Mouse (Mus musculus): Measurements from ENCODE around the gene Tmem210. TPM values are rescaled to one million over a fixed set of nuclear protein-coding genes. Genes with fewer than 3 reads are reported as not detected.

Gene Tmem210
- polyA plus RNA-seq, 1 experiment from 2014 or later, result not detected

DNA sequence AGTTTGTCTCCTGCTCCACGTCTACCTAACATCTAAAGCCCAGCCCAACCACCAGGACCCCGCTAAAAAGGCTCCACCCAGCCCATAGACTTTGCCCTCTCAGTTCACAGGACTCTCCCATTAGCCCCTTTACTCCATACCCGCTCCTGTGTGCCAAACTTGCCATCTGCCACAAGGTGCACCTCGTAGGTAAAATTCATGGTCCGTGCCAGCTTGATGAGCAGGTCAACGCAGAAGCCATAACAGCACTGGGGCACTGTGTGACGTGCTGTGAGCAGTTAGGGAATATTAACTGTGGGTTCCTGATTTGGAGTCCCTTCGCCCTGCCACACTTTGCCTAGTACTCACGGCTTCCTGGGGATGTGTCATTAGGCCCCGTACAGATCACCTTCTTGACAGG lies 10.1 kb downstream of the Tmem210 start:
- Histone ChIP-seq H3K4me1 (ENCODE audit: control insufficient read depth, insufficient read depth, low read length) (no peaks in the 10 kb centered on the region), H3K27ac (replicated peaks; ENCODE audit: low read depth, low read length) (no peak overlapping the region), H3K36me3 (ENCODE audit: control insufficient read depth, insufficient read depth, low read length) (peaks cover 10% of the 10 kb centered on the region; the same call in 1 of the 2 replicates), H3K4me3 (replicated peaks; ENCODE audit: low read depth, low read length) (no peak overlapping the region), H3K9me3 (ENCODE audit: control insufficient read depth, low read length) (no peaks in the 10 kb centered on the region), H3K27me3 (ENCODE audit: control insufficient read depth, insufficient read depth, low read length) (peaks cover 14% of the 10 kb centered on the region), H3K4me2 (ENCODE audit: low read length) (no peak overlapping the region), H3K9ac (replicated peaks; ENCODE audit: low read length) (no peak overlapping the region)
- ATAC-seq (ENCODE audit: low FRiP score, low TSS enrichment), result no peak
- DNase-seq, result no peak
- WGBS, result 85% methylated on average over 10 of the region's 10 CpGs

- 79% methylated on average over 3 of the region's 3 CpGs for WGBS
- peaks cover 8% of the 10 kb centered on the region for H3K27me3 ChIP-seq (ENCODE audit: control insufficient read depth, insufficient read depth, low read length)
- DNase-seq, result no peak
Observed at GRCm38 (mm10) chr2:25303452-25303851, 15.5 kb downstream of the Tmem210 start.

DNA sequence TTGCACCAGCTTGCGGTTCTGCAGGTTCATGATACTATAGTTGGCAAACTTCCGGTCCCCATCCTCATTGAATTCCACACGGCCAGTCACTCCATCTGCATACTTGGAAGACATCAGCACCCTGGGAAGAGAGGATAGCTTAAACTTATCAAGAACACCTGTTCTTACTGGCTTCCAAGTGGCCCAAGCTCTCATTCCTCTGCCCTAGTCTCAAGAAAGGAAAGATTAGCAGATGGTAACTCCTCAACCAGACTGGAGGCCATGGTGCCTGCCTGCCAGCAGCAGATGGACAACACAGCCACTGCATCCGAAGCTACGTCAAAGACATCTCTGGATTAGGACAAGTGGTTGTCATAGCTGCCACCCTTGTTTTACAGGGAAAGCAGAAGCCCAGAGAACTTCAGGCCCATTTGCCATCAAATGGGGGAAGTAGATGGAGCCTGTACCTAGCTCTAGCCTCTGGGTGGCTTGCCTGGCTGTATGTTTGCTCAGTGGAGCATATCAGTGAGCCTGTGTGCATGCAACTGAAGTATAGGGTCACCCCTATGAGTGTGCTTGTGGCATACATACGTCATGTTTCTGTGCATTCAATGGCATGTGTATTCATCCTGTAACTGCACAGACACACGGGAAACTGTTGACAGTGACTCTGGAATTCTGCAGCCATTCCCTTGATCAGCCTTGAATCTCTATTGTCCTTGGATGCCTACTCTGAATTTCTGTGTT lies 16.1 kb downstream of the Tmem210 start:
- ATAC-seq (ENCODE audit: low FRiP score, low TSS enrichment), result no peak

More at GRCm38 (mm10) chr2:25303452-25303851, 15.5 kb downstream of the Tmem210 start:
- ATAC-seq (ENCODE audit: low FRiP score, low TSS enrichment), result no peak
- H3K9me3 ChIP-seq (ENCODE audit: control insufficient read depth, low read length), result no peaks in the 10 kb centered on the region
- no peak overlapping the region for H3K4me2 ChIP-seq (ENCODE audit: low read length)
- no peak overlapping the region for H3K27ac ChIP-seq (replicated peaks; ENCODE audit: low read depth, low read length)
- 0 out of 2 replicates have a peak, but pooled peaks cover 4% of the 10 kb centered on the region for H3K4me1 ChIP-seq (ENCODE audit: control insufficient read depth, insufficient read depth, low read length)
- H3K36me3 ChIP-seq (ENCODE audit: control insufficient read depth, insufficient read depth, low read length), result peaks cover 5% of the 10 kb centered on the region; the same call in 1 of the 2 replicates
- no peak overlapping the region for H3K4me3 ChIP-seq (replicated peaks; ENCODE audit: low read depth, low read length)
- H3K9ac ChIP-seq (replicated peaks; ENCODE audit: low read length), result no peak overlapping the region

DNA sequence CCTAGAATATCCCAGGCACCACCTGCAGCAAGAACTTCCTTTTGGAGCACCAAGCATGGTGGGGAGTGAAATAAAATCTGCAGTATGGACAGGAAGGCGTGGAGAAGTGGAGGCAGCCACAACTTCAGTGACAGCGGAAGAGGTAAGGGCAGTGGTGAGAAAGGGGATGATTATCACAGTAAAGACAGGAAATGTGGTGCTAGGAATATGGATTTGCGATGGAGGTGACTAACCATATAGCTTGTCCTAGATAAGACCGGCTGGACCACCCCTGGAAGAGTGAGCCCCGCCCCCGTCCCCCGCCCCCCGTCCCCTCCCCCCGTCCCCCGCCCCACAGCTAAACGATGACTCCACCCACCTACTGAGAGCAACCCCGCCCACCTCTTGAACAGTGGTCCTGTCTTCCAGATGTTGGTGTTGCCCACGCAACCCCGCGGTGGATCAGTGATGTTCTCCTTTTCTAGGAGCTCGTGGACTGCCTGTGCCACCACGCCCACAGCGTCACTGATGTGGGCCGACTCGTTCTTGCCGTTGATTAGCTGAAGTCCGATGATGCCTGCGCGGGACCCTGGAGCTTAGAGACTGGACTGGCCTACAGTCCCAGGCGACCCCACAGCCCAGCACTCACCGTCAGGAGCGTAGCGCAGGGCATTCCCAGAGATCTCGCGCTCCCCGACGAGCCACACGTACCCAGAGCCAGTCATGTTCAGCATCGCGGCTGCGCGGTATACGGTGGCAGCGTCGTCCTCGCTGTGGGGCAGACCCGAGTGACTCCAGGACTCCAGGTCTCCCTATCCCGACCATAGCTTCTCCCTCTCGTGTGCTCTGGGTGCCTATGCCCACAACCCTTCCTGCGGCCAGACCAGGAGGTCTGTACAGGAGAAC lies 17.0 kb downstream of the Tmem210 start:
- DNase-seq, result peak; percentile 80
- ATAC-seq (ENCODE audit: low FRiP score, low TSS enrichment), result peak; percentile 76
- Histone ChIP-seq H3K9me3 (ENCODE audit: control insufficient read depth, low read length) (no peaks in the 10 kb centered on the region), H3K9ac (replicated peaks; ENCODE audit: low read length) (peak overlapping the region; percentile 57), H3K27me3 (ENCODE audit: control insufficient read depth, insufficient read depth, low read length) (peaks cover 23% of the 10 kb centered on the region), H3K27ac (replicated peaks; ENCODE audit: low read depth, low read length) (peak overlapping the region; percentile 55; the same call in 1 of the 2 replicates), H3K36me3 (ENCODE audit: control insufficient read depth, insufficient read depth, low read length) (peaks cover 5% of the 10 kb centered on the region; the same call in 1 of the 2 replicates), H3K4me3 (replicated peaks; ENCODE audit: low read depth, low read length) (peak overlapping the region; percentile 41), H3K4me2 (ENCODE audit: low read length) (peak overlapping the region; percentile 76), H3K4me1 (ENCODE audit: control insufficient read depth, insufficient read depth, low read length) (0 out of 2 replicates have a peak, but pooled peaks cover 4% of the 10 kb centered on the region)
- 2% methylated on average over 44 of the region's 45 CpGs for WGBS

More for the DNA sequence above, 16.1 kb downstream of the Tmem210 start:
- Histone ChIP-seq H3K9me3 (ENCODE audit: control insufficient read depth, low read length) (no peaks in the 10 kb centered on the region), H3K4me1 (ENCODE audit: control insufficient read depth, insufficient read depth, low read length) (0 out of 2 replicates have a peak, but pooled peaks cover 4% of the 10 kb centered on the region), H3K4me3 (replicated peaks; ENCODE audit: low read depth, low read length) (peak overlapping the region; percentile 41), H3K27ac (replicated peaks; ENCODE audit: low read depth, low read length) (no peak overlapping the region), H3K36me3 (ENCODE audit: control insufficient read depth, insufficient read depth, low read length) (peaks cover 5% of the 10 kb centered on the region; the same call in 1 of the 2 replicates), H3K27me3 (ENCODE audit: control insufficient read depth, insufficient read depth, low read length) (peaks cover 15% of the 10 kb centered on the region), H3K9ac (replicated peaks; ENCODE audit: low read length) (no peak overlapping the region; the same call in 1 of the 2 replicates), H3K4me2 (ENCODE audit: low read length) (peak overlapping the region; percentile 76)
- WGBS, result 70% methylated on average over 7 of the region's 7 CpGs
- DNase-seq, result no peak

DNA sequence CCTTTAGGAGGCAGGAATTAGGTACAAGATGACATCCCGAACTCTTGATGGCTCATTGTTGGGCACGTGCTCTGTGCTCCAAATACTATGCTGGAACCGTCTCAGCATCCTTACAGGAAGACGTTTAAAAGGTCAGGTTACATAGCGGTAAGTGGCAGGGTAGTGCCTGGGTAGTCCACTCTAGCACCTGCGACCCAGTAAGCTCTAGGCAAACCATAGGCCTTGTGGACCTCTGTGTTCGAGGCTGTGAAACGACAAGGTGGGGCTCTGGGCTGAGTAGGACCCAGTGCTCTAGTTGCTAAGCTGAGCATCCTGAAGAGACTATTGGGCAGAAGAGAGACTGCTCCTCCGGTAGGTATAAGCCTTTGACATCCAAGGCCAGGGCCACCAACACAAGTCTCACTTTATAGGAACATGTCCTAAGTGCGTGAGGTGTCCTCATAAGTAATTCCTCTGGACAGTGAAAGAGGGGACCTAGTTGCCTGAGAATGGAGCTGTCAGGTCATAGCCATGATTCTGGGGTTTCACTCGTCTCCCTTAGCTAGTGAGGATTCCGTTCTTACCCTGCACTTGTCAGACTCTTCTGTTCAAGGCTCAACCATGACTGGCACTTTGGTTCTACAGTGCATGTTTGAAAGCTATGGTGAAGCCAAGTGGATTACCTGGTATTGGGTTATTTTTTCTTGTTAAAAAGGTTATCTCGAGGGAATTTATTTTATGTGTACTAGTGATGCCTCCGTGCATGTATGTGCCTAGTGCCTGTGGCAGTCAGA lies 17.8 kb downstream of the Tmem210 start:
- DNase-seq, result no peak
- ATAC-seq (ENCODE audit: low FRiP score, low TSS enrichment), result no peak
- peak overlapping the region; percentile 57 for H3K9ac ChIP-seq (replicated peaks; ENCODE audit: low read length)
- peaks cover 11% of the 10 kb centered on the region; the same call in 1 of the 2 replicates for H3K36me3 ChIP-seq (ENCODE audit: control insufficient read depth, insufficient read depth, low read length)
- WGBS, result 50% methylated on average over 14 of the region's 14 CpGs
- H3K9me3 ChIP-seq (ENCODE audit: control insufficient read depth, low read length), result no peaks in the 10 kb centered on the region
- peak overlapping the region; percentile 76 for H3K4me2 ChIP-seq (ENCODE audit: low read length)
- no peak overlapping the region for H3K27ac ChIP-seq (replicated peaks; ENCODE audit: low read depth, low read length)
- peak overlapping the region; percentile 41 for H3K4me3 ChIP-seq (replicated peaks; ENCODE audit: low read depth, low read length)
- peaks cover 31% of the 10 kb centered on the region for H3K27me3 ChIP-seq (ENCODE audit: control insufficient read depth, insufficient read depth, low read length)
- 0 out of 2 replicates have a peak, but pooled peaks cover 4% of the 10 kb centered on the region for H3K4me1 ChIP-seq (ENCODE audit: control insufficient read depth, insufficient read depth, low read length)

GRCm38 (mm10) chr2:25310180-25310579 lies 22.2 kb downstream of the Tmem210 start:
- no peaks in the 10 kb centered on the region for H3K9me3 ChIP-seq (ENCODE audit: control insufficient read depth, low read length)
- H3K9ac ChIP-seq (replicated peaks; ENCODE audit: low read length), result no peak overlapping the region
- 54% methylated on average over 10 of the region's 10 CpGs for WGBS
- ATAC-seq (ENCODE audit: low FRiP score, low TSS enrichment) (no peak), DNase-seq (no peak)
- peaks cover 29% of the 10 kb centered on the region for H3K36me3 ChIP-seq (ENCODE audit: control insufficient read depth, insufficient read depth, low read length)
- no peak overlapping the region for H3K4me3 ChIP-seq (replicated peaks; ENCODE audit: low read depth, low read length)
- no peak overlapping the region for H3K4me2 ChIP-seq (ENCODE audit: low read length)
- H3K4me1 ChIP-seq (ENCODE audit: control insufficient read depth, insufficient read depth, low read length), result 0 out of 2 replicates have a peak, but pooled peaks cover 4% of the 10 kb centered on the region
- no peak overlapping the region for H3K27ac ChIP-seq (replicated peaks; ENCODE audit: low read depth, low read length)
- H3K27me3 ChIP-seq (ENCODE audit: control insufficient read depth, insufficient read depth, low read length), result peaks cover 67% of the 10 kb centered on the region

DNA sequence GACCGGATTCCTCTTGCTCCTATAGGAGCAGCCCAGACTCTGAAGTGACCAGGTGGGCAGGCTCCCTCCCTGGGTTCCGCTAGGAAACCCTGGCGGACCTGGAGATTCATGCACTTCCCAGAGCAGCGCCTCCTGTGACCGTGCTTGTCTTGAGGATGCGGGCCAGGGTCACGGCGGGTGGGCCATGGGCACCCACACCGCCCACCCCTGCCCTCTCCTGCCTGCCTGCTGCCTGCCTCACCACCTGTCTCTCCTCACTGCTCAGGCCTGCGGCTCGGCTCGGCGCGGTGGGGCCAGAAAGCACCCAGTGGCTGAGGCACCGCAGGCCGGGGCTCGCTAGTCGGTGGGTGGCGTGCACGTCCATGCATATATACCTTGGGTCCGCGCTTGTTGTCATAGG lies 23.0 kb downstream of the Tmem210 start:
- no peak overlapping the region for H3K27ac ChIP-seq (replicated peaks; ENCODE audit: low read depth, low read length)
- no peaks in the 10 kb centered on the region for H3K9me3 ChIP-seq (ENCODE audit: control insufficient read depth, low read length)
- no peak overlapping the region for H3K4me3 ChIP-seq (replicated peaks; ENCODE audit: low read depth, low read length)
- ATAC-seq (ENCODE audit: low FRiP score, low TSS enrichment), result no peak
- H3K36me3 ChIP-seq (ENCODE audit: control insufficient read depth, insufficient read depth, low read length), result peaks cover 29% of the 10 kb centered on the region
- WGBS, result 3% methylated on average over 22 of the region's 22 CpGs
- peaks cover 69% of the 10 kb centered on the region for H3K27me3 ChIP-seq (ENCODE audit: control insufficient read depth, insufficient read depth, low read length)
- H3K4me1 ChIP-seq (ENCODE audit: control insufficient read depth, insufficient read depth, low read length), result no peaks in the 10 kb centered on the region
- H3K4me2 ChIP-seq (ENCODE audit: low read length), result no peak overlapping the region
- no peak overlapping the region for H3K9ac ChIP-seq (replicated peaks; ENCODE audit: low read length)
- DNase-seq, result no peak

DNA sequence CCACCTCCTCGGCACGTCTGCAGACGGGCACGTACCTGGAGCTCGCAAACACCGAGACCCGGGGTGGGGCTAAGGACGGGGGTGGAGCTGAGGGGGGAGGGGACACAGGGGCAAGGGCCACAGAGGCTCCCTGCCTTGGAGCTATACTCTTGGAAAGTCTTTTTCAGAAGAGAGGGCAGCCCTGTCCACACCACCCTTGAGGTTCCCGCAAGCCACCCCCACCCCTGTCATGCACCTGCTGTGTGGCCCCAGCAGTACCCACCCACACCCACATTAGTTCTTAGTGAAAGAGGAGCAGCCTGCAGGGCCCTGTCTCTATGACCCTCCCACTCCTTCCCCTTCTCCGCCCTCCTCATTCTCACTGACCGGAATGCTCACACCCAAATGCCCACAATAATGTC lies 23.5 kb downstream of the Tmem210 start:
- Histone ChIP-seq H3K9me3 (ENCODE audit: control insufficient read depth, low read length) (no peaks in the 10 kb centered on the region), H3K4me2 (ENCODE audit: low read length) (no peak overlapping the region), H3K27ac (replicated peaks; ENCODE audit: low read depth, low read length) (no peak overlapping the region), H3K9ac (replicated peaks; ENCODE audit: low read length) (no peak overlapping the region), H3K27me3 (ENCODE audit: control insufficient read depth, insufficient read depth, low read length) (peaks cover 74% of the 10 kb centered on the region), H3K4me3 (replicated peaks; ENCODE audit: low read depth, low read length) (no peak overlapping the region), H3K36me3 (ENCODE audit: control insufficient read depth, insufficient read depth, low read length) (peaks cover 29% of the 10 kb centered on the region), H3K4me1 (ENCODE audit: control insufficient read depth, insufficient read depth, low read length) (no peaks in the 10 kb centered on the region)
- 6% methylated on average over 11 of the region's 11 CpGs for WGBS
- no peak for ATAC-seq (ENCODE audit: low FRiP score, low TSS enrichment)
- no peak for DNase-seq

Data from midbrain, embryonic 14.5 days (tissue).